In the genomic region with DNA sequence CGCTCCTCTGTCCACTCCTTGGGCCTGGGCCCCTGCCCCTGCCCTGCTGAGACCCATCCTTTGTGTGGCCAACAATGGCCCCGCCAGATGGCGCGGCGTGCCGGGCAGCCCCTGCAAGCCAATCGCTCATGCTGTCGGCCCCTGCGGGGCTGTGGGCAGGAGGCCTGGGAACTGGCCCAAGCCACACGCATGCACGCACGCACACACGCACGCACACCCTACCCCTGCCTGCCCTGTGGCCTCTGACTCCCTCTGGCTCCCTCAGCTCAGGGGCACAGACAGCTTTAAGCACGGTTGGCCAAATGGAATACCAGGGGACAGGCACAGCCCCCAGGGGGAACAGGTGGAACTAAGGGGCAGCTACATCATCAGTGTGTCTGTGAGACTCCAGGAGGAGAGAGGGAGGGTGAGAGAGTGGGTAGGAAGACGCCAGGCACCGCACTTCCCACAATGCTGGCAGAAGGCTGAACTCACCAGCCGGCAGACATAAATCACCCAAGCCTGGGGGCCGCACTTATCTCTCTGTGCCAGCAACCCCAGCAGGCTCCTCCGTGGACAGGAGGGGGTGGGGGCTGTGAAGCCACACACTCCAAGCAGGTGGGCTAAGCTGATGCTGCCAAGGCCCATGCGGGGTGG, we compare ENCODE assay signal across 9 mouse cellular contexts. TPM values are rescaled to one million over a fixed set of nuclear protein-coding genes. Genes with fewer than 3 reads are reported as not detected.
DNase-seq lines count a peak whose midpoint lies in the region; ATAC-seq and TF ChIP-seq lines count a peak whose summit lies in the region.
"Had no signal": no experiment of that assay in that cellular context is flagged by ENCODE, and none has a peak within 500 bp of the region (broad histone marks: within the 10 kb centered on the region; RNA-seq: fewer than 3 reads in every experiment).

No protein-coding gene starts in this region.

- peak; percentile 51 for TF ChIP-seq CTCF in kidney, postnatal 0 days (IDR thresholded peaks at IDR 0.05; ENCODE audit: low read depth)

- H3K4me1 ChIP-seq in kidney, postnatal 0 days (replicated peaks; ENCODE audit: insufficient read depth, low read length), result peaks cover 75% of the 10 kb centered on the region
- peaks cover 100% of the 10 kb centered on the region for H3K4me1 ChIP-seq in hindbrain, embryonic 10.5 days (replicated peaks)

- peak overlapping the region; percentile 31; the same call in 1 of the 2 replicates for H3K27ac ChIP-seq in kidney, postnatal 0 days
- H3K27ac ChIP-seq in hindbrain, embryonic 10.5 days, result peak overlapping the region; percentile 95

- 0 out of 2 replicates have a peak overlapping the region, but pooled peaks have one; percentile 5 for H3K9ac ChIP-seq in kidney, postnatal 0 days (ENCODE audit: low read depth, low read length)

- H3K4me3 ChIP-seq in kidney, postnatal 0 days (replicated peaks; ENCODE audit: low read depth, low read length), result no peak overlapping the region
- H3K4me3 ChIP-seq in hindbrain, embryonic 10.5 days, result peak overlapping the region; percentile 25

- no peaks in the 10 kb centered on the region for H3K27me3 ChIP-seq in kidney, postnatal 0 days (ENCODE audit: insufficient read depth, low read length)
- no peaks in the 10 kb centered on the region for H3K27me3 ChIP-seq in hindbrain, embryonic 10.5 days (ENCODE audit: insufficient read depth, poor library complexity, severe bottlenecking)
- H3K27me3 ChIP-seq: Patski had no signal

- 24% methylated on average over 21 of the region's 21 CpGs for WGBS in kidney, postnatal 0 days
- 25% methylated on average over 21 of the region's 21 CpGs for WGBS in hindbrain, embryonic 10.5 days

- no peak for DNase-seq in kidney, postnatal 0 days (ENCODE audit: low spot score)
- DNase-seq in kidney, adult 18-20 months, result no peak
- DNase-seq in cerebellum, postnatal 25 days, result peak; percentile 78 to 79
- peak; percentile 90 for DNase-seq in hindbrain, embryonic 10.5 days (ENCODE audit: low spot score)
- peak; percentile 85 for DNase-seq in mesoderm, embryonic 11.5 days (ENCODE audit: low read depth, low spot score)
- no peak for DNase-seq in urinary bladder, postnatal 36 days (ENCODE audit: low spot score in 2 of 2)
- DNase-seq in heart, postnatal 25 days (ENCODE audit: low spot score), result no peak
- DNase-seq in lung, postnatal 25 days (ENCODE audit: low spot score), result no peak

- no peaks in the 10 kb centered on the region for H3K9me3 ChIP-seq in kidney, postnatal 0 days (replicated peaks; ENCODE audit: low read length)
- H3K9me3 ChIP-seq in hindbrain, embryonic 10.5 days, result no peaks in the 10 kb centered on the region

- no peak overlapping the region for H3K4me2 ChIP-seq in kidney, postnatal 0 days (ENCODE audit: low read length)

- H3K36me3 ChIP-seq in kidney, postnatal 0 days (ENCODE audit: insufficient read depth, low read length), result no peaks in the 10 kb centered on the region
- no peaks in the 10 kb centered on the region for H3K36me3 ChIP-seq in hindbrain, embryonic 10.5 days

- intact Hi-C loops in heart, postnatal 25 days (cut with DNase I), result no loop called here

- no peak for ATAC-seq in kidney, postnatal 0 days (replicated peaks; ENCODE audit: low FRiP score, low read depth)
- ATAC-seq: Patski had no signal

RNA-seq across cellular contexts. Expression of a gene that starts 34.2 kb away (rescaled TPM):
- 7.2 and 7.7 TPM in 2 replicates for polyA plus RNA-seq in kidney, postnatal 0 days (2015; fragmentation: Nextera tagmentation; extraction: Ambion mirVana)
- 14.3 and 16.0 TPM in 2 replicates for polyA plus RNA-seq in hindbrain, embryonic 10.5 days (2016; fragmentation: Nextera tagmentation; extraction: Ambion mirVana)
- total RNA-seq in heart, postnatal 25 days (2021), result 10 to 100 TPM; 36.4 to 40.9 TPM

Comparison
In these comparisons a context has a peak if more than half of its experiments do, and no peak if none do; other contexts are left out.
1. DNase-seq: peak in cerebellum, postnatal 25 days (2 of 2), hindbrain, embryonic 10.5 days (single experiment) and mesoderm, embryonic 11.5 days (single experiment); none in kidney, postnatal 0 days (single experiment), kidney, adult 18-20 months (single experiment), urinary bladder, postnatal 36 days (0 of 2), heart, postnatal 25 days (single experiment) and lung, postnatal 25 days (single experiment).